Comparison of ENCODE assay signal across 8 mouse cellular contexts in the genomic region with DNA sequence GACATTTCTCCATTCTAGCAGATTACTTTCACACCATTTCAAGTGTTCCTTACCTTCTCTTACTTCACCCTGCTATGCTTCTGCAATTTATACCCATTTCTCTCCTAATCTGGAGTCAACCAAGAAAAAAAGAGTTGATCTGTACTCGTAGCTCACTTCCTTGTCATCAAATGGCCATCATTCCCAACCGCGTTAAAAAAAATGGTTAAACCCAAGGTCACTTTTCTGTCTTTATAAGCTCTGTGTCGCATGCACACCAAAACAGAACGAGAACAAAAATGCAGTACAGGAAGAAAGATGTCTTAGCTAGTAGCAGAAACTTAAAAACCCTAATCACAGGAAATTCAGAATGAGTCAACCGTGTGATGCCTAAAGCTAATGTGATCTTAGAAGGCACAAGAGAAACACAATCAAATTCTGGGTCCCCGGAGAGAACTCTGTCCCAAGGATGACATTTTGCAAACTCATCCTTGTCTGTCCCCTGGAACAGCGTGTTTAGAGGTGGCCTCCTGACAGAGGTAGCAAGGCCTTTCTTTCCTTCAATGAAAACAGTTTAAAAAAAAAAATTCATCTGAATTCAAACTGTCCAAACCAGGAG. TPM values are rescaled to one million over a fixed set of nuclear protein-coding genes. Genes with fewer than 3 reads are reported as not detected.
DNase-seq lines count a peak whose midpoint lies in the region; ATAC-seq lines count a peak whose summit lies in the region.

No protein-coding gene starts in this region.

- WGBS in neural tube, embryonic 11.5 days, result 23% methylated on average over 8 of the region's 8 CpGs
- WGBS in embryonic facial prominence, embryonic 10.5 days, result 26% methylated on average over 8 of the region's 8 CpGs
- WGBS in intestine, embryonic 15.5 days, result 13% methylated on average over 8 of the region's 8 CpGs
- 18% methylated on average over 8 of the region's 8 CpGs for WGBS in neural tube, embryonic 13.5 days

- no peaks in the 10 kb centered on the region for H3K9me3 ChIP-seq in neural tube, embryonic 11.5 days (ENCODE audit: control insufficient read depth, low read length)
- H3K9me3 ChIP-seq in embryonic facial prominence, embryonic 10.5 days, result no peaks in the 10 kb centered on the region
- H3K9me3 ChIP-seq in intestine, embryonic 15.5 days, result no peaks in the 10 kb centered on the region
- no peaks in the 10 kb centered on the region for H3K9me3 ChIP-seq in neural tube, embryonic 13.5 days

- H3K27ac ChIP-seq in neural tube, embryonic 11.5 days (ENCODE audit: low read depth, low read length), result no peak overlapping the region; the same call in 1 of the 2 replicates
- H3K27ac ChIP-seq in embryonic facial prominence, embryonic 10.5 days (replicated peaks), result peak overlapping the region; percentile 97
- H3K27ac ChIP-seq in intestine, embryonic 15.5 days, result no peak overlapping the region
- 0 out of 2 replicates have a peak overlapping the region, but pooled peaks have one; percentile 10 for H3K27ac ChIP-seq in neural tube, embryonic 13.5 days (replicated peaks)

- H3K36me3 ChIP-seq in neural tube, embryonic 11.5 days (ENCODE audit: control insufficient read depth, insufficient read depth, low read length), result no peaks in the 10 kb centered on the region
- H3K36me3 ChIP-seq in embryonic facial prominence, embryonic 10.5 days (replicated peaks), result peaks cover 5% of the 10 kb centered on the region
- H3K36me3 ChIP-seq in intestine, embryonic 15.5 days, result no peaks in the 10 kb centered on the region
- no peaks in the 10 kb centered on the region for H3K36me3 ChIP-seq in neural tube, embryonic 13.5 days

- H3K9ac ChIP-seq in neural tube, embryonic 11.5 days (ENCODE audit: low read length), result peak overlapping the region; percentile 92
- H3K9ac ChIP-seq in intestine, embryonic 15.5 days, result peak overlapping the region; percentile 99
- peak overlapping the region; percentile 96 for H3K9ac ChIP-seq in neural tube, embryonic 13.5 days

- DNase-seq in neural tube, embryonic 11.5 days (ENCODE audit: low spot score), result no peak
- no peak for DNase-seq in neural tube, embryonic 10.5 days (ENCODE audit: extremely low spot score, low spot score)
- no peak for DNase-seq in embryonic facial prominence, embryonic 10.5 days (ENCODE audit: low spot score)
- DNase-seq in ovary, postnatal 10 days (ENCODE audit: low spot score), result no peak
- DNase-seq in right cerebral cortex, postnatal 25 days, result no peak
- no peak for DNase-seq in lung, postnatal 25 days (ENCODE audit: low spot score)

- peak overlapping the region; percentile 90 for H3K4me3 ChIP-seq in neural tube, embryonic 11.5 days (ENCODE audit: low read depth, low read length)
- H3K4me3 ChIP-seq in embryonic facial prominence, embryonic 10.5 days, result peak overlapping the region; percentile 85
- peak overlapping the region; percentile 98 for H3K4me3 ChIP-seq in intestine, embryonic 15.5 days (replicated peaks)
- peak overlapping the region; percentile 68 for H3K4me3 ChIP-seq in neural tube, embryonic 13.5 days

- peak overlapping the region; percentile 75 for H3K4me2 ChIP-seq in neural tube, embryonic 11.5 days (ENCODE audit: low read depth)
- H3K4me2 ChIP-seq in intestine, embryonic 15.5 days (replicated peaks), result peak overlapping the region; percentile 74
- peak overlapping the region; percentile 80 for H3K4me2 ChIP-seq in neural tube, embryonic 13.5 days

- H3K4me1 ChIP-seq in neural tube, embryonic 11.5 days (ENCODE audit: control insufficient read depth, insufficient read depth, low read length), result peaks cover 10% of the 10 kb centered on the region; the same call in 1 of the 2 replicates
- peaks cover 54% of the 10 kb centered on the region for H3K4me1 ChIP-seq in embryonic facial prominence, embryonic 10.5 days
- H3K4me1 ChIP-seq in intestine, embryonic 15.5 days (replicated peaks), result peaks cover 8% of the 10 kb centered on the region; the same call in 1 of the 2 replicates
- H3K4me1 ChIP-seq in neural tube, embryonic 13.5 days (replicated peaks), result peaks cover 30% of the 10 kb centered on the region

- no peaks in the 10 kb centered on the region for H3K27me3 ChIP-seq in neural tube, embryonic 11.5 days (ENCODE audit: control insufficient read depth, insufficient read depth, low read length)
- no peaks in the 10 kb centered on the region for H3K27me3 ChIP-seq in embryonic facial prominence, embryonic 10.5 days (replicated peaks; ENCODE audit: low read depth, poor library complexity, severe bottlenecking)
- no peaks in the 10 kb centered on the region for H3K27me3 ChIP-seq in intestine, embryonic 15.5 days (replicated peaks)
- H3K27me3 ChIP-seq in neural tube, embryonic 13.5 days, result no peaks in the 10 kb centered on the region

- no peak for ATAC-seq in neural tube, embryonic 11.5 days (ENCODE audit: insufficient read depth, low FRiP score, low TSS enrichment)
- no peak for ATAC-seq in intestine, embryonic 15.5 days
- ATAC-seq in neural tube, embryonic 13.5 days (ENCODE audit: low read depth), result no peak

RNA-seq across cellular contexts. Expression of gene Rnf149, which starts 1.3 kb away (rescaled TPM):
- 29.0 and 29.1 TPM in 2 replicates for polyA plus RNA-seq in neural tube, embryonic 11.5 days (2014; fragmentation: Nextera tagmentation; extraction: Ambion mirVana)
- polyA plus RNA-seq in embryonic facial prominence, embryonic 10.5 days (2016; fragmentation: Nextera tagmentation; extraction: Ambion mirVana), result 23.1 and 23.4 TPM in 2 replicates
- polyA plus RNA-seq in intestine, embryonic 15.5 days (2015; fragmentation: Nextera tagmentation; extraction: Ambion mirVana), result 35.3 and 36.6 TPM in 2 replicates
- 31.1 and 31.4 TPM in 2 replicates for polyA plus RNA-seq in neural tube, embryonic 13.5 days (2015; fragmentation: Nextera tagmentation; extraction: Ambion mirVana)

RNA-seq across cellular contexts. Expression of gene Cnot11, which starts 41.1 kb away (rescaled TPM):
- 29.9 and 33.5 TPM in 2 replicates for polyA plus RNA-seq in neural tube, embryonic 11.5 days (2014; fragmentation: Nextera tagmentation; extraction: Ambion mirVana)
- polyA plus RNA-seq in embryonic facial prominence, embryonic 10.5 days (2016; fragmentation: Nextera tagmentation; extraction: Ambion mirVana), result 23.2 and 25.3 TPM in 2 replicates
- polyA plus RNA-seq in intestine, embryonic 15.5 days (2015; fragmentation: Nextera tagmentation; extraction: Ambion mirVana), result 20.6 and 21.7 TPM in 2 replicates
- 17.4 and 25.5 TPM in 2 replicates for polyA plus RNA-seq in neural tube, embryonic 13.5 days (2015; fragmentation: Nextera tagmentation; extraction: Ambion mirVana)

Comparison
In these comparisons a context has a peak if more than half of its experiments do, and no peak if none do; other contexts are left out.
1. H3K27ac ChIP-seq: peak in embryonic facial prominence, embryonic 10.5 days (single experiment) and neural tube, embryonic 13.5 days (single experiment); none in neural tube, embryonic 11.5 days (single experiment) and intestine, embryonic 15.5 days (single experiment).
2. Peak in every context shown above with its lines, with median percentiles within 50 percentile points of each other: H3K4me2 ChIP-seq, H3K4me3 ChIP-seq and H3K9ac ChIP-seq.